Mouse (Mus musculus) lung, postnatal 0 days (tissue): Measurements from ENCODE around the gene Rad51b. TPM values are rescaled to one million over a fixed set of nuclear protein-coding genes. Genes with fewer than 3 reads are reported as not detected.
A peak's percentile ranks its signal among the peaks of the same experiment; 100 is the strongest.

Source experiments
- ATAC-seq: fragments of 200-750 bp; cut with Nextera tagmentation; 2 replicates; pipeline ENCODE4 v1.8.0; 2017; ENCODE audit warnings: moderate library complexity
- DNase-seq: peaks from one replicate; pipeline ENCODE4 v3.0.0-alpha.2; 2016; ENCODE audit warnings: low spot score
- H3K27ac ChIP-seq: fragments of 300-500 bp; sonication (generic); 2 replicates; pipeline ENCODE4 v1.5.1; 2014; ENCODE audit warnings: antibody characterized with exemption, mild to moderate bottlenecking, low read length, mixed read lengths
- H3K27me3 ChIP-seq: fragments of 300-500 bp; sonication (generic); replicated peaks from 2 replicates; pipeline ENCODE4 v1.6.1; 2014; ENCODE audit warnings: low read length, mixed read lengths; ENCODE audit not compliant: insufficient read depth
- H3K36me3 ChIP-seq: fragments of 300-500 bp; sonication (generic); 2 replicates; pipeline ENCODE4 v1.6.1; 2014; ENCODE audit warnings: low read length, mixed read lengths; ENCODE audit not compliant: insufficient read depth
- H3K4me1 ChIP-seq: fragments of 300-500 bp; sonication (generic); 2 replicates; pipeline ENCODE4 v1.6.1; 2014; ENCODE audit warnings: antibody characterized with exemption, low read depth, low read length, mixed read lengths; ENCODE audit not compliant: insufficient read depth
- H3K4me2 ChIP-seq: fragments of 300-500 bp; sonication (generic); replicated peaks from 2 replicates; pipeline ENCODE4 v1.6.1; 2014; ENCODE audit warnings: low read depth, mild to moderate bottlenecking, low read length, moderate library complexity, mixed read lengths
- H3K4me3 ChIP-seq: fragments of 300-500 bp; sonication (generic); 2 replicates; pipeline ENCODE4 v1.5.1; 2014; ENCODE audit warnings: low read depth, low read length
- H3K9ac ChIP-seq: fragments of 300-500 bp; sonication (generic); replicated peaks from 2 replicates; pipeline ENCODE4 v1.6.1; 2014; ENCODE audit warnings: low read depth, mild to moderate bottlenecking
- H3K9me3 ChIP-seq: fragments of 300-500 bp; sonication (generic); 2 replicates; pipeline ENCODE4 v1.6.1; 2016; ENCODE audit warnings: low read length, mixed read lengths
- CTCF ChIP-seq: IDR thresholded peaks from 2 replicates; pipeline ENCODE4 v1.5.1; 2016; ENCODE audit warnings: antibody characterized with exemption, mild to moderate bottlenecking
- EP300 ChIP-seq: IDR thresholded peaks from 2 replicates; pipeline ENCODE4 v1.6.1; 2016; ENCODE audit warnings: antibody characterized with exemption, mild to moderate bottlenecking, control low read depth
- WGBS: fragments of 180-500 bp; shearing (Covaris S2); extraction: QIAGEN DNeasy Blood & Tissue Kit; methylation state at CpG from one replicate; pipeline ENCODE4 v1.1.7; 2014; 5-methylcytosine and 5-hydroxymethylcytosine counted together
- polyA plus RNA-seq: library from polyadenylated mRNA; unstranded; fragments of >200 nt; fragmentation: Nextera tagmentation; extraction: Ambion mirVana; gene quantifications from 2 replicates; pipeline ENCODE4 v1.2.1, GENCODE M21; 2015

The Rad51b gene
- polyA plus RNA-seq, 1 experiment from 2014 or later = 1.3 TPM

GRCm38 (mm10) chr12:79602641-79603040 is 305.6 kb downstream of the Rad51b start:
- Histone ChIP-seq H3K4me3 (no peak overlapping the region), H3K36me3 (no peaks in the 10 kb centered on the region), H3K4me2 (no peak overlapping the region), H3K9me3 (no peaks in the 10 kb centered on the region), H3K4me1 (no peaks in the 10 kb centered on the region), H3K27me3 (no peaks in the 10 kb centered on the region), H3K9ac (no peak overlapping the region), H3K27ac (no peak overlapping the region)
- WGBS = 62% methylated on average over 3 of the region's 3 CpGs
- ATAC-seq (peak; percentile 57), DNase-seq (peak; percentile 85)
- no peak for TF ChIP-seq CTCF
- TF ChIP-seq EP300 = no peak

GRCm38 (mm10) chr12:79604850-79605249 is 307.8 kb downstream of the Rad51b start:
- H3K4me1 ChIP-seq = peaks cover 4% of the 10 kb centered on the region; the same call in 1 of the 2 replicates
- no peak for TF ChIP-seq CTCF
- TF ChIP-seq EP300 = no peak
- no peak overlapping the region for H3K4me3 ChIP-seq
- H3K36me3 ChIP-seq = no peaks in the 10 kb centered on the region
- H3K27ac ChIP-seq = no peak overlapping the region
- ATAC-seq = no peak
- DNase-seq = no peak
- H3K9me3 ChIP-seq = no peaks in the 10 kb centered on the region
- 88% methylated on average over 2 of the region's 2 CpGs for WGBS
- H3K9ac ChIP-seq = no peak overlapping the region
- H3K4me2 ChIP-seq = no peak overlapping the region
- no peaks in the 10 kb centered on the region for H3K27me3 ChIP-seq

GRCm38 (mm10) chr12:79606197-79606631 is 309.1 kb downstream of the Rad51b start:
- ATAC-seq = peak; percentile 61
- H3K9me3 ChIP-seq = no peaks in the 10 kb centered on the region
- no peak overlapping the region for H3K4me2 ChIP-seq
- H3K9ac ChIP-seq = no peak overlapping the region
- H3K27ac ChIP-seq = 0 out of 2 replicates have a peak overlapping the region, but pooled peaks have one; percentile 5
- 0 out of 2 replicates have a peak, but pooled peaks have one; percentile 14 for TF ChIP-seq EP300
- no peak for TF ChIP-seq CTCF
- no peaks in the 10 kb centered on the region for H3K36me3 ChIP-seq
- H3K27me3 ChIP-seq = no peaks in the 10 kb centered on the region
- DNase-seq = peak; percentile 52
- WGBS = 59% methylated on average over 11 of the region's 11 CpGs
- peaks cover 4% of the 10 kb centered on the region; the same call in 1 of the 2 replicates for H3K4me1 ChIP-seq
- H3K4me3 ChIP-seq = no peak overlapping the region

- peaks cover 20% of the 10 kb centered on the region; the same call in 1 of the 2 replicates for H3K4me1 ChIP-seq
- TF ChIP-seq CTCF (no peak), EP300 (no peak)
- no peak overlapping the region for H3K27ac ChIP-seq
- no peaks in the 10 kb centered on the region for H3K27me3 ChIP-seq
- no peaks in the 10 kb centered on the region for H3K36me3 ChIP-seq
- H3K4me3 ChIP-seq = no peak overlapping the region
- no peak overlapping the region for H3K9ac ChIP-seq
- WGBS = 87% methylated on average over 8 of the region's 8 CpGs
- H3K9me3 ChIP-seq = no peaks in the 10 kb centered on the region
- no peak for DNase-seq
- no peak overlapping the region for H3K4me2 ChIP-seq
- no peak for ATAC-seq
Observed at GRCm38 (mm10) chr12:79609399-79610010, 312.4 kb downstream of the Rad51b start.

- H3K4me3 ChIP-seq = no peak overlapping the region
- TF ChIP-seq CTCF (no peak), EP300 (no peak)
- H3K27me3 ChIP-seq = no peaks in the 10 kb centered on the region
- peak overlapping the region; percentile 29; the same call in 1 of the 2 replicates for H3K27ac ChIP-seq
- no peak overlapping the region for H3K9ac ChIP-seq
- WGBS = 37% methylated on average over 6 of the region's 6 CpGs
- no peaks in the 10 kb centered on the region for H3K9me3 ChIP-seq
- no peaks in the 10 kb centered on the region for H3K36me3 ChIP-seq
- no peak for ATAC-seq
- no peak overlapping the region for H3K4me2 ChIP-seq
- no peak for DNase-seq
- peaks cover 23% of the 10 kb centered on the region; the same call in 1 of the 2 replicates for H3K4me1 ChIP-seq
Observed at GRCm38 (mm10) chr12:79610511-79611103, 313.5 kb downstream of the Rad51b start.

GRCm38 (mm10) chr12:79611665-79612064 is 314.6 kb downstream of the Rad51b start:
- no peak for ATAC-seq
- WGBS = 67% methylated on average over 2 of the region's 2 CpGs
- H3K4me2 ChIP-seq = no peak overlapping the region

More at GRCm38 (mm10) chr12:79611665-79612064, 314.6 kb downstream of the Rad51b start:
- Histone ChIP-seq H3K4me3 (no peak overlapping the region), H3K27me3 (no peaks in the 10 kb centered on the region), H3K36me3 (no peaks in the 10 kb centered on the region), H3K4me1 (peaks cover 23% of the 10 kb centered on the region; the same call in 1 of the 2 replicates), H3K27ac (peak overlapping the region; percentile 62; the same call in 1 of the 2 replicates), H3K9ac (no peak overlapping the region), H3K9me3 (no peaks in the 10 kb centered on the region)
- TF ChIP-seq CTCF (no peak), EP300 (no peak)
- no peak for DNase-seq
